Mouse (Mus musculus): ENCODE data around the gene Nabp2.

GRCm38 (mm10) chr10:128396716-128397264 lies 14.5 kb downstream of the Nabp2 start:
- TF ChIP-seq CTCF (IDR thresholded peaks at IDR 0.05; ENCODE audit: low read depth, low read length) (no peak), EP300 (IDR thresholded peaks at IDR 0.05; ENCODE audit: insufficient read depth, low read depth, low read length) (no peak)
